Mouse (Mus musculus): ENCODE data around the gene Gm2030.
"Not testable (repeated sequence)": the region's sequence is repeated elsewhere in the genome, so short reads cannot be mapped to it uniquely, and the experiment has no call there.

The Gm2030 gene

DNA sequence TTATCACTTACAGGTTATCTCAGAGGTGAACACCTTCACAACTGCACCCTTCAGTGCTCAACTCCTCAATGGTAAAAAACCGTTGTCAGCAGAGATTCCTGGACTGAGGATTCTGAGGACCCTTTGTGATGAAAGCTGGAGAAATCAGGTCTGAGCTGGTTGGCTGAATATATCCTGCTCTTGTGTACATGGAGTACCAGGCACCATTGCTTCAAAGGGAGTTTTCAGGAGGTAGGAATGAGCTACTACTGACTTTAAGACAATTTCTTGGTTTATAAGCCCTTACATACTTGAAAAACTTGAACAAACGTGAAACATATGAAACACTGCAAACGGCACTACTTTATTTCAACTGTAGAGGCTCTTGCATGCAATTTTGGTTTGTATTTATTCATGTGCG is at the start of gene Gm2030:
TSS of gene Gm2030 (minus strand) at position 101 of the 400 bp plus-strand sequence.
- DNase-seq = not testable (repeated sequence)
